Mouse (Mus musculus) limb, embryonic 11.5 days (tissue): Measurements from ENCODE around the gene Chrm1. TPM values are rescaled to one million over a fixed set of nuclear protein-coding genes. Genes with fewer than 3 reads are reported as not detected.

Experiments
- ATAC-seq: fragments of 200-750 bp; cut with Nextera tagmentation; 2 replicates; pipeline ENCODE4 v1.8.0; 2017; ENCODE audit warnings: low read depth; ENCODE audit not compliant: insufficient number of reproducible peaks, low FRiP score, low TSS enrichment
- DNase-seq: peaks from one replicate; pipeline ENCODE4 v3.0.0-alpha.2; 2015; ENCODE audit warnings: low spot score
- H3K27ac ChIP-seq: fragments of 300-500 bp; sonication (generic); replicated peaks from 2 replicates; pipeline ENCODE4 v1.5.1; 2014; ENCODE audit warnings: low read depth, mild to moderate bottlenecking, low read length
- H3K27me3 ChIP-seq: fragments of 300-500 bp; sonication (generic); 2 replicates; pipeline ENCODE4 v1.6.1; 2014; ENCODE audit warnings: mild to moderate bottlenecking, low read length, mixed read lengths; ENCODE audit not compliant: control insufficient read depth, insufficient read depth
- H3K36me3 ChIP-seq: fragments of 300-500 bp; sonication (generic); 2 replicates; pipeline ENCODE4 v1.6.1; 2014; ENCODE audit warnings: mild to moderate bottlenecking, low read length, moderate library complexity, mixed read lengths; ENCODE audit not compliant: control insufficient read depth, insufficient read depth
- H3K4me1 ChIP-seq: fragments of 300-500 bp; sonication (generic); 2 replicates; pipeline ENCODE4 v1.6.1; 2014; ENCODE audit warnings: low read length, mixed read lengths; ENCODE audit not compliant: control insufficient read depth, insufficient read depth
- H3K4me2 ChIP-seq: fragments of 300-500 bp; sonication (generic); 2 replicates; pipeline ENCODE4 v1.6.1; 2014; ENCODE audit warnings: low read depth, mild to moderate bottlenecking, moderate library complexity; ENCODE audit not compliant: severe bottlenecking
- H3K4me3 ChIP-seq: fragments of 300-500 bp; sonication (generic); 2 replicates; pipeline ENCODE4 v1.5.1; 2014; ENCODE audit warnings: low read depth, low read length
- H3K9ac ChIP-seq: fragments of 300-500 bp; sonication (generic); 2 replicates; pipeline ENCODE4 v1.6.1; 2014; ENCODE audit warnings: mild to moderate bottlenecking, low read length
- H3K9me3 ChIP-seq: fragments of 300-500 bp; sonication (generic); 2 replicates; pipeline ENCODE4 v1.6.1; 2016; ENCODE audit warnings: low read length; ENCODE audit not compliant: control insufficient read depth
- WGBS: fragments of 180-500 bp; shearing (Covaris S2); extraction: QIAGEN DNeasy Blood & Tissue Kit; methylation state at CpG from one replicate; pipeline ENCODE4 v1.1.7; 2014; 5-methylcytosine and 5-hydroxymethylcytosine counted together
- polyA plus RNA-seq: library from polyadenylated mRNA; unstranded; fragments of >200 nt; fragmentation: Nextera tagmentation; extraction: Ambion mirVana; gene quantifications from 2 replicates; pipeline ENCODE4 v1.2.1, GENCODE M21; 2014

Chrm1 gene
- 0.15 and 0.27 TPM in 2 replicates for polyA plus RNA-seq

DNA sequence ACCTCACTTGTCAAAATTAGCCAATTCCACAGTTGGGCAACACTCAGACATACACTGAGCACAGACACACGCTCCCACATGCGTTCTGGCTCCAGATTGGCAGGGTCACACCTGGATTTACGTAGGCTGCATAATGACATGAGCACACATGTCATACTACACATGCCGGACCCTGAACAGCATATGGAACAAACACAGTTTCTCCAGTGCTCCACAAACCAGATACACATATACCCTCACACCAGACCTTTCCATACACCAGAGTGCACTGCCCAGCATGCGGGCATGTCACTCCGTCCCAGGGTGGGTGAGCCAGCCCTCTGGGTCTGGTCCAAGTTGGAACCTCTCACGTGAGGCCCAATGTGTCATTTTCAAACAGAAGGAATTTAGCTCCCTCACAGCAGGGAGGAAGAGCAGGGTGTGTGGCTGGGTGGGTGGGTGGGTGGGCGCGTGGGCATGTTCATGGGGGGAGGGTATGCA is at the start of gene Chrm1:
Chrm1 (plus strand) TSS at position 430 of the 480 bp plus-strand sequence.
- WGBS: 86% methylated on average over 9 of the region's 9 CpGs
- H3K9ac ChIP-seq: no peak within 1 kb of the TSS

DNA sequence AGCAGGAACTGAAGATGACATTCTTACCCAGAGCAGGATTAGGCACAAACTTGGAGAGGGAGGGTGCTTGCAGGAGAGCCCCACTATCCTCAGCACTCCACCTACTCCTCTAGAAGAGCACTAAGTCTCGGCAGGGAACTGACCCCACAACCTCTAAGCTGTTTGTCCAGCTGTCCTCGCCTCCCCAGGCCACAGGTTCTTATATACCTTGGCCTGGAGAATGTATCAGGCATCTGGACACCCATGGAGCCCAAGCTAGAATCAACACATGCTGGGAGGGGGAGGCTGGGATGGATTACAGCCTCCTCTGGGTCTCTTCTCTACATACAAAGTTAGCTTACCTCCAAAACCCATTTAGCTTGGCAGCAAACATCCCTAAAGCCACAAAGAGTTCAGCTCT is 49.2 kb upstream of the Chrm1 start:
- Histone ChIP-seq H3K9ac (no peak overlapping the region), H3K27me3 (no peaks in the 10 kb centered on the region), H3K36me3 (no peaks in the 10 kb centered on the region), H3K27ac (no peak overlapping the region), H3K9me3 (no peaks in the 10 kb centered on the region), H3K4me2 (no peak overlapping the region), H3K4me1 (no peaks in the 10 kb centered on the region), H3K4me3 (no peak overlapping the region)
- ATAC-seq: no peak
- no peak for DNase-seq
- WGBS: 40% methylated on average over 2 of the region's 2 CpGs

More for the DNA sequence above, at the start of gene Chrm1:
- H3K27ac ChIP-seq: no peak within 1 kb of the TSS
- no peaks in the 10 kb centered on the region for H3K9me3 ChIP-seq
- peak within 1 kb of the TSS; percentile 83; the same call in 1 of the 2 replicates for H3K4me2 ChIP-seq
- no peaks in the 10 kb centered on the region for H3K27me3 ChIP-seq
- H3K36me3 ChIP-seq: no peaks in the 10 kb centered on the region
- 0 out of 2 replicates have a peak, but pooled peaks cover 2% of the 10 kb centered on the region for H3K4me1 ChIP-seq
- ATAC-seq: peak; percentile 27; the same call in 1 of the 2 replicates
- DNase-seq: no peak
- H3K4me3 ChIP-seq: no peak within 1 kb of the TSS; the same call in 1 of the 2 replicates

- no peaks in the 10 kb centered on the region for H3K36me3 ChIP-seq
- no peak overlapping the region for H3K27ac ChIP-seq
- 76% methylated on average over 4 of the region's 4 CpGs for WGBS
- no peaks in the 10 kb centered on the region for H3K9me3 ChIP-seq
- H3K4me3 ChIP-seq: no peak overlapping the region
- DNase-seq (no peak), ATAC-seq (no peak)
- no peaks in the 10 kb centered on the region for H3K4me1 ChIP-seq
- no peak overlapping the region for H3K4me2 ChIP-seq
- H3K9ac ChIP-seq: no peak overlapping the region
- no peaks in the 10 kb centered on the region for H3K27me3 ChIP-seq
Measured at GRCm38 (mm10) chr19:8616314-8616713, 47.3 kb upstream of the Chrm1 start.

- ATAC-seq: no peak
Measured at GRCm38 (mm10) chr19:8617904-8618303, 45.7 kb upstream of the Chrm1 start, which contains the start of gene Slc22a6. Gene Slc22a6, plus strand, starts transcription at chr19:8618039.

DNA sequence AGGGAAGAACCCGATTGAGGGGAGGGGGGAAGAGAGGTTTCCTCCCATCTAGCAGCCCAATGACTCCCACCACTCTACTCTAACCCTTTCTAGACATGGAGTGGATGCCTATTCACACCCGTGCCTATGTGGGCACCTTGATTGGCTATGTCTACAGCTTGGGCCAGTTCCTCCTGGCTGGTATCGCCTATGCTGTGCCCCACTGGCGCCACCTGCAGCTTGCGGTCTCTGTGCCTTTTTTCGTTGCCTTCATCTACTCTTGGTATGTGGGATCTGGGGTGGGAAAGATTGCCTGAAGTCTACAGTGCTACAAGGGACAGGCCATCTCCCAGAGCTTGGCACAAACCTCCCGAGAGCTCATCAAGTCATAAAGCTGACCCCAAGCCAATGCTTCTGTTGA is 42.5 kb upstream of the Chrm1 start:
- Histone ChIP-seq H3K27me3 (no peaks in the 10 kb centered on the region), H3K4me2 (no peak overlapping the region), H3K9ac (no peak overlapping the region), H3K9me3 (no peaks in the 10 kb centered on the region), H3K36me3 (no peaks in the 10 kb centered on the region), H3K4me3 (no peak overlapping the region), H3K4me1 (no peaks in the 10 kb centered on the region), H3K27ac (no peak overlapping the region)
- ATAC-seq: no peak
- DNase-seq: no peak
- 91% methylated on average over 7 of the region's 7 CpGs for WGBS

More at GRCm38 (mm10) chr19:8617904-8618303, 45.7 kb upstream of the Chrm1 start, which contains the start of gene Slc22a6:
- H3K4me1 ChIP-seq: no peaks in the 10 kb centered on the region
- H3K9ac ChIP-seq: no peak within 1 kb of the TSS
- DNase-seq: no peak
- H3K36me3 ChIP-seq: no peaks in the 10 kb centered on the region
- no peak within 1 kb of the TSS for H3K4me2 ChIP-seq
- no peak within 1 kb of the TSS for H3K27ac ChIP-seq
- WGBS: 31% methylated on average over 7 of the region's 7 CpGs
- H3K9me3 ChIP-seq: no peaks in the 10 kb centered on the region
- no peaks in the 10 kb centered on the region for H3K27me3 ChIP-seq
- no peak within 1 kb of the TSS for H3K4me3 ChIP-seq

DNA sequence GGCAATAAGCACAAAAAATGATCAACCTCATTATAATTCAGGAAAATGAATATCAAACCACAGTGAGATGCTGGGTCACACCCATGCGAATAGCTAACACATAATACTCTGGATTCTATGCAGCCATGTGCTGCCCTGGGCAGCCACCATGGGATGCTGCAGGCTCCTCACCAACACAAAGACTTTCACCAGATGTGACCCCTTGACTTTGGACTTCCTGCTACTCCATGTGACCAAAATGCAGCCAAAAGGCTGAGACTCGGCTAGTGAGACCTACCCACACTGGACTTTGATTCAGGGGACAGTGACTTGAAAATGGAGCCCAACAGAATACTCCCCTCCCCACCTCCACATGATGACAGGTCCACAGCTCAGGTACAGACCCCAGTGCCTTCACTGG is 33.3 kb upstream of the Chrm1 start:
- no peak overlapping the region for H3K9ac ChIP-seq
- H3K27ac ChIP-seq: no peak overlapping the region
- H3K36me3 ChIP-seq: no peaks in the 10 kb centered on the region
- no peaks in the 10 kb centered on the region for H3K4me1 ChIP-seq
- DNase-seq: no peak
- H3K9me3 ChIP-seq: no peaks in the 10 kb centered on the region
- H3K4me2 ChIP-seq: no peak overlapping the region
- no peaks in the 10 kb centered on the region for H3K27me3 ChIP-seq
- H3K4me3 ChIP-seq: no peak overlapping the region
- no peak for ATAC-seq
- 53% methylated on average over 2 of the region's 2 CpGs for WGBS

- H3K9me3 ChIP-seq: no peaks in the 10 kb centered on the region
- H3K9ac ChIP-seq: no peak overlapping the region
- no peak for DNase-seq
- H3K27ac ChIP-seq: no peak overlapping the region
- no peaks in the 10 kb centered on the region for H3K27me3 ChIP-seq
- H3K36me3 ChIP-seq: no peaks in the 10 kb centered on the region
- WGBS: 86% methylated on average over 6 of the region's 6 CpGs
- no peak overlapping the region for H3K4me3 ChIP-seq
- H3K4me2 ChIP-seq: no peak overlapping the region
- no peaks in the 10 kb centered on the region for H3K4me1 ChIP-seq
- ATAC-seq: no peak
Measured at GRCm38 (mm10) chr19:8630826-8631225, 32.8 kb upstream of the Chrm1 start.

DNA sequence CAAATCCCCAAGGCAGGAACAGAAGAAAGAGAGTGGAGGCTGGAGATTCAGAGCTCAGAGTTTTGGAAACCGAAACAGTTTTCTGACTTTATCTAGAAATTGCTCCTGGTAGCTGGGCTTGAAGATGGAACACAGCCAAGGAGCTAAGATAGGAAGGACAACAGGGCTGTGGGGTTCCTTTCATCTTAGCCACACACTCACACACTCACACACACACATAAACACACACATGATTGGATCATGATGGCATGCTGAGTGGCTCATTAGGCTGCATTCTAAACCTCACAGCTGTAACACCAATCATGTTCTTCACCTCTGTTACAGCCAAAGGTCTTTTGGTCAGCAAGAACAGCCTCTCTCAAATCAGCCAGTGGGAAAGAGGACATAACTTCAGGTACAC is 31.6 kb upstream of the Chrm1 start:
- Histone ChIP-seq H3K4me3 (no peak overlapping the region), H3K4me2 (no peak overlapping the region), H3K36me3 (no peaks in the 10 kb centered on the region), H3K9ac (no peak overlapping the region), H3K27me3 (no peaks in the 10 kb centered on the region), H3K4me1 (no peaks in the 10 kb centered on the region), H3K27ac (no peak overlapping the region), H3K9me3 (no peaks in the 10 kb centered on the region)
- ATAC-seq: no peak
- no peak for DNase-seq
- WGBS: 100% methylated on average over 1 of the region's 1 CpGs

DNA sequence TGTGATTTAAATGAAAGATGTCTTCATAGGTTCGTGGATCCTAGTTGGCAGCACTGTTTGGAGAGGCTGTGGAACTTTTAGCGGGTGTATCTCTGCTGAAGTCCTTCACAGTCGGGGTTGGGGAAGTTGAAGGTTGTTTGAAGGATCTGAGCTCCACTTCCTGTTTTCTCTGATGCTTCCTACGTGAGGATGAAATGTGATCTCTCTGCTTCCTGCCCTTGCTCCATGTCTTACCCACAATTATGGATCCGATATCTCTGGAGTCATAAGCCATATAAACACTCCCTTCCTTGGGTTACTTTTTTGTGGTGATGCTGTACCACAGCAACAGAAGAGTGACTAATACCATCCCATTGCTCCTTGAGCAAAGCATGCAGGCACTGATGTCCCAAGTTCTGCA is 21.5 kb upstream of the Chrm1 start:
- Histone ChIP-seq H3K4me1 (no peaks in the 10 kb centered on the region), H3K9ac (no peak overlapping the region), H3K36me3 (no peaks in the 10 kb centered on the region), H3K27ac (no peak overlapping the region), H3K9me3 (no peaks in the 10 kb centered on the region; the same call in 1 of the 2 replicates), H3K4me3 (no peak overlapping the region), H3K4me2 (no peak overlapping the region), H3K27me3 (no peaks in the 10 kb centered on the region)
- DNase-seq (no peak), ATAC-seq (no peak)
- 66% methylated on average over 5 of the region's 5 CpGs for WGBS
